Comparison of ENCODE assay signal across 15 mouse cellular contexts in genomic region chr6:37196870-37197269, GRCm38 (mm10).
DNase-seq lines count a peak whose midpoint lies in the region; ATAC-seq and TF ChIP-seq lines count a peak whose summit lies in the region.
"Had no signal": no experiment of that assay in that cellular context is flagged by ENCODE, and none has a peak within 500 bp of the region (broad histone marks: within the 10 kb centered on the region; RNA-seq: fewer than 3 reads in every experiment).

No protein-coding gene starts in this region.

- H3K27ac ChIP-seq in heart, embryonic 11.5 days (ENCODE audit: low read depth, low read length) = peak overlapping the region; percentile 47; the same call in 1 of the 2 replicates
- no peak overlapping the region; the same call in 1 of the 2 replicates for H3K27ac ChIP-seq in cerebellum, adult 2 months (ENCODE audit: insufficient read depth, low read length)
- H3K27ac ChIP-seq in heart, embryonic 13.5 days (replicated peaks) = peak overlapping the region; percentile 76
- H3K27ac ChIP-seq in left cerebral cortex, adult 2 months = no peak overlapping the region
- H3K27ac ChIP-seq: liver, embryonic 12.5 days; neural tube, embryonic 15.5 days had no signal

- H3K36me3 ChIP-seq in heart, embryonic 11.5 days (ENCODE audit: control insufficient read depth, insufficient read depth, low read length) = no peaks in the 10 kb centered on the region
- H3K36me3 ChIP-seq in heart, embryonic 13.5 days = no peaks in the 10 kb centered on the region
- H3K36me3 ChIP-seq: liver, embryonic 12.5 days; neural tube, embryonic 15.5 days had no signal

- no peaks in the 10 kb centered on the region for H3K27me3 ChIP-seq in heart, embryonic 11.5 days (ENCODE audit: control insufficient read depth, insufficient read depth, low read length)
- no peaks in the 10 kb centered on the region for H3K27me3 ChIP-seq in cerebellum, adult 2 months (ENCODE audit: control insufficient read depth, insufficient read depth, low read length)
- H3K27me3 ChIP-seq in heart, embryonic 13.5 days (replicated peaks) = no peaks in the 10 kb centered on the region
- H3K27me3 ChIP-seq: liver, embryonic 12.5 days; neural tube, embryonic 15.5 days had no signal

- peak overlapping the region; percentile 29; the same call in 1 of the 2 replicates for H3K4me2 ChIP-seq in heart, embryonic 11.5 days
- H3K4me2 ChIP-seq in heart, embryonic 13.5 days = peak overlapping the region; percentile 25; the same call in 1 of the 2 replicates
- H3K4me2 ChIP-seq: liver, embryonic 12.5 days; neural tube, embryonic 15.5 days had no signal

- WGBS in heart, embryonic 11.5 days (ENCODE audit: insufficient replicate concordance) = 50% methylated on average over 5 of the region's 5 CpGs
- 7% methylated on average over 5 of the region's 5 CpGs for WGBS in cerebellum, adult 2 months
- 31% methylated on average over 5 of the region's 5 CpGs for WGBS in heart, embryonic 13.5 days

- no peak for TF ChIP-seq CTCF in brain, embryonic 14.5 days (IDR thresholded peaks at IDR 0.05; ENCODE audit: borderline replicate concordance, extremely low read depth, insufficient read depth, insufficient read length)
- TF ChIP-seq CTCF in cerebellum, adult 2 months (IDR thresholded peaks at IDR 0.05; ENCODE audit: borderline replicate concordance, insufficient read depth, low read depth, low read length) = no peak
- TF ChIP-seq CTCF in left cerebral cortex, adult 2 months (IDR thresholded peaks at IDR 0.05) = no peak

- H3K9ac ChIP-seq in heart, embryonic 11.5 days (ENCODE audit: low read depth, low read length) = no peak overlapping the region
- H3K9ac ChIP-seq in heart, embryonic 13.5 days = no peak overlapping the region
- H3K9ac ChIP-seq: liver, embryonic 12.5 days; neural tube, embryonic 15.5 days had no signal

- H3K4me3 ChIP-seq in heart, embryonic 11.5 days (ENCODE audit: low read depth, low read length) = no peak overlapping the region
- no peak overlapping the region for H3K4me3 ChIP-seq in cerebellum, adult 2 months (replicated peaks; ENCODE audit: insufficient read depth, low read depth, low read length)
- H3K4me3 ChIP-seq in heart, embryonic 13.5 days = no peak overlapping the region
- H3K4me3 ChIP-seq in left cerebral cortex, adult 2 months = no peak overlapping the region
- H3K4me3 ChIP-seq: liver, embryonic 12.5 days; neural tube, embryonic 15.5 days had no signal

- TF ChIP-seq POLR2A in brain, embryonic 14.5 days (IDR thresholded peaks at IDR 0.05; ENCODE audit: borderline replicate concordance, extremely low read depth, insufficient read depth, insufficient read length, poor library complexity, severe bottlenecking) = no peak
- no peak for TF ChIP-seq POLR2A in cerebellum, adult 2 months (IDR thresholded peaks at IDR 0.05; ENCODE audit: borderline replicate concordance, insufficient read depth, low read length)

- no peaks in the 10 kb centered on the region for H3K9me3 ChIP-seq in heart, embryonic 11.5 days (replicated peaks; ENCODE audit: control insufficient read depth, low read length)
- H3K9me3 ChIP-seq in heart, embryonic 13.5 days = no peaks in the 10 kb centered on the region
- H3K9me3 ChIP-seq: liver, embryonic 12.5 days; neural tube, embryonic 15.5 days had no signal

- intact Hi-C loops in left cerebral cortex, adult 2 months (cut with DNase I) = no loop called here

- no peak for DNase-seq in heart, postnatal 4 days
- DNase-seq in brain, embryonic 14.5 days (ENCODE audit: low read depth) = peak; percentile 44
- peak; percentile 77 to 93 for DNase-seq in cerebellum, adult 2 months
- DNase-seq in testis, postnatal 10 days (ENCODE audit: low spot score) = no peak
- DNase-seq in left cerebral cortex, adult 18-20 months (ENCODE audit: low spot score in 2 of 2) = no peak
- no peak for DNase-seq in left cerebral cortex, adult 2 months (ENCODE audit: extremely low spot score in 1 of 2, low spot score in 2 of 2)
- DNase-seq: embryo, embryonic 11 days; kidney, postnatal 36 days; retina, postnatal 1 day; thymus, postnatal 36 days had no signal

- no peak for ATAC-seq in heart, embryonic 11.5 days (replicated peaks; ENCODE audit: insufficient number of reproducible peaks, low FRiP score, low TSS enrichment)
- ATAC-seq in heart, embryonic 13.5 days (ENCODE audit: extremely low read depth, insufficient number of reproducible peaks, low FRiP score, low TSS enrichment) = no peak
- ATAC-seq: liver, embryonic 12.5 days; lung, postnatal 0 days had no signal

- H3K4me1 ChIP-seq in heart, embryonic 11.5 days (ENCODE audit: control insufficient read depth, insufficient read depth, low read length) = peaks cover 10% of the 10 kb centered on the region
- H3K4me1 ChIP-seq in cerebellum, adult 2 months (ENCODE audit: control insufficient read depth, insufficient read depth, low read length) = peaks cover 16% of the 10 kb centered on the region
- H3K4me1 ChIP-seq in heart, embryonic 13.5 days = peaks cover 28% of the 10 kb centered on the region
- H3K4me1 ChIP-seq: liver, embryonic 12.5 days had no signal

Comparison
In these comparisons a context has a peak if more than half of its experiments do, and no peak if none do; other contexts are left out.
1. H3K27ac ChIP-seq: peak in heart, embryonic 11.5 days (single experiment) and heart, embryonic 13.5 days (single experiment); none in cerebellum, adult 2 months (single experiment) and left cerebral cortex, adult 2 months (single experiment).
2. DNase-seq: peak in brain, embryonic 14.5 days (single experiment) and cerebellum, adult 2 months (2 of 2); none in heart, postnatal 4 days (single experiment), testis, postnatal 10 days (single experiment), left cerebral cortex, adult 18-20 months (0 of 2) and left cerebral cortex, adult 2 months (0 of 2).